Mouse (Mus musculus) frontal cortex, postnatal 10 days (tissue): ENCODE measurements at regions not wholly inside any gene's neighbourhood (a gene's known extent, or its start where the extent isn't known, plus 50 kb on each side); places are given as distances from the start of the nearest gene placed in this dataset.

ENCODE experiments used
- DNase-seq, 2 experiments: peaks; one replicate each; pipeline ENCODE4 v3.0.0; 2022; ENCODE audit warnings: low spot score in 2 of 2, mixed read lengths in 1 of 2

DNA sequence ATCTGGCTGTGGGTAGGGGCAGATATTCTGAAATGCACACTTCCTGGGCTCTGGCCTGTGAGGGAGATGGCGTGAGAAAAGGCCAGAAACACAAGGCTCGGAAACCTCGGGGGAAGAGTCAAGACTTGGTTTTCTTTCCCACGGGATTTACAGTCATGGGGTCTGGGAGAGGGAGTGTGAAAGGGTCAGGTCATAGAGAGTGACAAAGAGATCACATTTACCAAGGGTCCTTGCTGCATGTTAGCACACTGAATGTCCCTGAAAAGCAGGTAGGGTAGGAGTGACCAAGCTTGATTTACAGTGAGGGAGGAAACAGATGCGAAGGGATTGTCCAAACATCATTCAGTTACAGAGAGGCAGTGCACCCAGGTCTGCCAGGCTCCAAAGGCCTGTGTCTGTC is 156.0 kb downstream of the Efnb1 start:
- DNase-seq, result no peak

DNA sequence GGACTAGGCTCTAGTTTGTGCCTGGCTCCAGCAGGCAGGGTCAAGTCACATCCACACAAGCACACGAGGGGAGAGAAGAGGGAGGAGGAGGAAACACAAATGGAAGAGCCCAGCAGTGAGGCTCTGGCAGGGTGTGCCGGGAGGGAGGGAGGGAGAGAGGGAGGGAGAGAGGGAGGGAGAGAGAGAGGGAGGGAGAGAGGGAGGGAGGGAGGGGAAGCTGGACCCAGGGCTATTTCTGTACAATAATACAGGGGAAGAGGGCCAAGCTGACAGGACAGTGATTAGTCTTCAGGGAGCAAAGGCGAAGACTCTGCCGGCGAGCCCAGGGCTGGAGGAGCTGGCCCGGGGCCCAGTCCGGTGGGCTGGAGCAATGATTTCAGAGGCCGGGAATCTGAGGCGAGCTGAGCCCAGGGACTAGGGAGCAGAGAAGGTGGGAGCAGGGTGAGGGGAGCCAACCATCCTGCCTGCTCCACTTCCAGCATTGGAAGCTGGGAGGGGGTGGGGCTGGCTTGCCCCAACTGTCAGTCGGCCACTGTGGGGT is 155.6 kb downstream of the Efnb1 start:
- DNase-seq, result no peak

DNA sequence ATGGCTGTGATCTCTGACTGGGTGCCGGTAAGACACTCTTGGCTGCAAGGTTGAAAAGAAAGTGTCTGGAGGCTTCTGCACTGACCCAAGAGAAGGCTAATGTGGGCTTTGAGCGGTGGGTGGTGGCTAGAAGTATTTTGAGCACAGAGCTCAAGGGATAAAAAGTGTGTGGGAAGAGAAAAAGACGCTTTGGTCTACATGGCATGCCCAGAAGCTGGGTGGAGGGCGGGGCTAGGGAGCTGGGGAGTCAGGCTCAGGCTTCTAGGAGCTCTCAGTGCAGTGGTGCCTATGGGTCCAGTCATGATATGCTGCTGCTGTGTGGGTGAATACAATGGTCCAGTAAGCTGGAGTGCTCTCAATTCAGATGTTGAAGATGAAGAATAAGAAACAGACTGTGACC is 152.1 kb downstream of the Efnb1 start:
- no peak for DNase-seq

DNA sequence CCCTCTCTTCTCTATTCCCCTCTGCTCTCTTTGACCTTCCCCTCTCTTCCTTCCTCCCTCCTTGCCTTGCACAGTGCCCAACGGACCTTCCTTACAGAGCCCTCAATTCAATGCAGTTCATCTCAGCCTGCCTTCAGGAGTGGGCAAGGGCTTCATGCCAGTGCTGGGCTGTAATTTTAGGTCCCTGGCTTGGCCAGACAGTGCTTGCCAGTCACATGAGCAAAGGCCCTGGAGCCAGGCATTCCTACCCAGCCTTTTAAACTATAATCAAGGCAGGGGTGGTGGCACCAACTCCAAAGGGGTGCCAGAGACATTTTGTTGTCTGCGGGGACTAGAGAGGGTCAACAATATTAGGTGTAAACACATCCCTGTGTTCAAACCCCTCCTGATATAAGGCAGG is 150.9 kb downstream of the Efnb1 start:
- no peak for DNase-seq

DNA sequence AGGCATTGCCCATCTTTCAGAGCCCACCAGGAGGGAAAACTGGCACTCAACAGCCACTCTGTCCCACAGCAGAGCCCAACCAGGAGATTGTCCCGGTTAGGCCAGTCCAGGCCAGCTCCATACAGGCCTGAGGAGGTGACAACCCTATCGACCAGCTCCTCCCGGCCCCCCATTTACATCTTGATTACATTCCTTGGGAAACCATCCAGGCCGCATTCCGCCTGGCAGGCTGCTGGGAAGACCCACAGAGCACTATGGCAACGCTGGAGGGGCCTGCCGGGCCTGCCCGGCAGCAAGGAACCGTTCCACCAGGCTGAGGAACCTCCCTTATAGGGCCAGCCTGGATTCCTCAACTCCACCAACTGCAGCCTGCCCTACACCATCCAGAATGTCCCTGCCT is 149.7 kb downstream of the Efnb1 start:
- no peak for DNase-seq

DNA sequence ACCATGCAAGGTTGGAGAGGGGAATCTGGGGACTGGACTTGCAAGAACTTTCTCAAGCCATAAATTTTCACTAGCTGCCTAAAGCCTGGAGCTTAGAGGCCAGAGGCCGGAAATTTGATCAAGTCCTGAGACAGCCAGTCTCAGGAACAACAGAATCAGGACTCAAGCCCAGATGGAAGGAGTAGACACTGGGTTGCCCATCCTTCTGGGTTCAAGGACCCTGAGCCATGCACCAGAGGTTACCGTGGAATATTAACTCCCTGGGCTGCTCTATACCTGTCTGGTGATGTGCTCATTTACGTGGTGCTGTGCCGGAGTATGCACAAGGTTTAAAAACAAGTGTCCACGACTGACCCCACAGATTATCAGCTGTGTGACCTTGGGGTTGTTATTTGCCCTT is 145.1 kb downstream of the Efnb1 start:
- no peak for DNase-seq

DNA sequence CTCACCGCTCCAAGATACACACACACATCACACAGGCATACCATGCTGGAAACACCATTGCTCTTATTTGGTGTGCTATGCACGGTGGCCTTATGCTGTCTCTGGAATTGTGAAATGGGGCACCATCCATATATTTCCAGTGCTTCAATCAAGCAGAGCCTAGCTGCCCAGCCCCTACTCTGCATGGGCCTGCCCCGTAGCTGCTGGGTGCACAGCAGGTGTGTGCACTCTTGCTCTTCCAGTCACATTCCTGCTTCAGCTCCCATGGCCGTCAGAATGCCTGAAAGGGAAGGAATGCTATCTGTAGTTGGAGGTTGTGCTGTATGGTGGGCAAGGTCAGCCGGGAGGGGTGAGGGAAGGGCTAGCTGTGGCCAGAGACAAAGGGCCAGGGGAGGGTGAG is 144.6 kb downstream of the Efnb1 start:
- DNase-seq, result no peak

DNA sequence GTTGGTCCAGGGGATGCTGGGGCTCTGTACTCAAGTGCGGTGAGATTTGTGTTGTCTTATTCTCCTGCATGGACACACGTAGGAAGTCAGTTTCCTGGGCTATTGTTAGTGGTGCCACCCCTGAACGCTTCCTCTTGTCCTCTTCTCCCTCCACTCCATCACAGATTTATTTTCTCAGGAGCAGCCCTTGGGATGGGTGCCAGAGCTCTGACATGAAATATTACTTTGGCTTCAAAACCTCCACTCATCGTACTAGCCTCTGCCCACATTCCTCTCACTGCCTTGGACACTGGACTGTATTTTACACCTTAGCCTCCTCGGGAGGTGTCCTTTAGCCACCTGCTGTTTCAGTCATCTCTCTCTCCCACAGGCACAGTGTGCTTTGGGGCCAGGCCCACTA is 139.6 kb downstream of the Efnb1 start:
- DNase-seq, result no peak

DNA sequence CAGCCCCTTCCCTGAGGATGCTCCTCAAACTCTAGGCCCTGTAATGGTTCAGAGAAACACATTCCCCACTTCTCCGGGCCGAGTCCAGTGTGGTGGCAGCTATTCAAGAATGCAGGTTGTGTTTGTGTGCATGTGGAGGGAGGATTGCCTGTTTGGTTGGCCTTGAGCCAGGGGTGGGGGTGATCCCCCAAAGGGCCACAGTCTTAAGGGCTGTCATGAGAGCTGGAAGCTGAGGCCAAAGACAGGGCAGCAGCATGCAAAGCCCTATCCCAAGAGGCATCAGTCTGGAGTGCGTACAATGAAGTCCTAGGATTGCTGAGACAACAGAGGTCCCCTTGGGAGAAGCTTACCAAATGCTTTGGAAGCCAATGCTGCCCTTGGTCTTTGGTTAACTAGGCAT is 136.0 kb downstream of the Efnb1 start:
- no peak for DNase-seq

DNA sequence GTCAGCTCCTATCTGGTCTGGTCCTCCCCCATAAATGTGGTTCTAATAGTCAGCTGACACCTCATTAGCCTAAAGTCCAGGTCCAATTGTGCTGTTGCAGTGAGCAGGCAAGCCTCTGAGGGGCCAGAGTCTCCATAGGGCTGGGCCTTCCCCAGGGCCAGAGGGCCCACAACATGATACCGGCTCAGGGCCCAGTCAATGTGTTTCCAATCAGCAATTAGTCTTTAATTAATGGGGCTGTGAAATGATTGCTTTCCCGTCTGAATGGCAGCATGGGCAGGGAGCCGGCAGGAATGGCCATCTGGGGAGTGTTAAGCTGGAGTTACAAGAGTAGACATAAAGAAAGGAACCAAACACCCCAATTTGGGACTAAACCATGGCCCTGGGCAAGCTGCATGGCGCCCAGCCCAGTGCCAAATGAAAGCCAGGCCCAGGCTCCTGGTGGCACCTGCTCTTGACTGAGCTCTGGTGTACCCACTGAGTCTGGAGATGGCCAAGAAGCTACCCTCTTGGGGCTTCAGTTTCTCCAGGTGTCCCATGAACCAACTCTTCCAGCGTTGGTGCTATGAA is 113.2 kb downstream of the Efnb1 start:
- no peak for DNase-seq

DNA sequence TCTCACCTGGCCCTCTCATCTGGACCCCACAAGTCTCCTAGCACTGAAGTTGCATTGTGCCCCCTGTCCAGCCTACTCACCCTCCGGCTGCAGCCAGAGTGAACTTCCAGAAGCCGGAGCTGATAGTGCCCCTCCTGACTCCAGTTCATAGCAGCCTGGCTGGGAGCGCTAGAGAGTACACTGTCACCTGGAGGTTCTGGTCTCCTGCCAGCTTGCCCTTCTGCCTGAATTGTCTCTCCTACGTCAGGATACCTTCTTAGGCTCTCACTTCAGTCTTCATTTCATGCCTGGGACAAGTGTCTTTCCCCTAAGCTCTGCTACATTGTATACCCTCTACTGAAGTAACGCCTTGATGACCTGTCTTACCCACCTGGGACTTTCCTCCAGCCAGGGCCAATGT is 112.3 kb downstream of the Efnb1 start:
- DNase-seq, result no peak

DNA sequence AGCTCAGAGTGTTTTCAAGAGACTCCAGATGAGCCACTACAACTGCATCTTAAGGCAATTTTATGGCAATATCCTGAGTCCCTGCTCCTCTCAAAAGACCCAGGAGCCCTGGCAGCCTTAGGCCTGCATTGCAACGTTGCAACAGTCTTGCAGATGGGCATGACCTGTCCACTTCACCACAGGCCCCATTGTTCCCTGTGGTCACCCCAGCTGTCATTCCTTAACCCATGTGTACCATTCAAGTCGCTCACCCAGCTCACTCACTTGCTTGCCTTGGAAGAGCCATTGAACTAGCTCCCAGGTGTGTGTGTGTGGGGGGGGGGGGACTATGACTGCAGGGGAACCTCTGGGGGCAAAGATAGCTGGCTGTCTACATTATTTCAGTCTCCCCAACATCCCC is 110.8 kb downstream of the Efnb1 start:
- no peak for DNase-seq

DNA sequence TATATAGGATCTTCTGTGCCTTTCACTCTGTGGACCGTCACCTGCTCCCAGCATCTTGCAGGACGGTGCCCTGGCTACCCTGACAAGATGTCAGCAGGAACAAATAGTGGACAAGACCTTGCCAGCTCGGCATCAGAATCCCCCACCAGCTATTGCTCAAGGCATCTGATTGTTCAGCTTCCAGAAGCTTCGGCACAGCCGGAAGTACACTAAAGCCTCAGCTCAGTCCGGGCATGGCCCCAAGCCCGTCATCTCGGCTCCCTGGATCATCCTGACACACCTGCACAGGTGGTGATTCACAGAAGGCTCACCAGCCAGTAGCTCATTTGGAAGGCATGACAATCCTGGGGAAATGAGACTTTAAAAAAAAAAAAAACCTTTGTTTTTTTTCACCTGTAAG is 110.1 kb downstream of the Efnb1 start:
- no peak for DNase-seq

DNA sequence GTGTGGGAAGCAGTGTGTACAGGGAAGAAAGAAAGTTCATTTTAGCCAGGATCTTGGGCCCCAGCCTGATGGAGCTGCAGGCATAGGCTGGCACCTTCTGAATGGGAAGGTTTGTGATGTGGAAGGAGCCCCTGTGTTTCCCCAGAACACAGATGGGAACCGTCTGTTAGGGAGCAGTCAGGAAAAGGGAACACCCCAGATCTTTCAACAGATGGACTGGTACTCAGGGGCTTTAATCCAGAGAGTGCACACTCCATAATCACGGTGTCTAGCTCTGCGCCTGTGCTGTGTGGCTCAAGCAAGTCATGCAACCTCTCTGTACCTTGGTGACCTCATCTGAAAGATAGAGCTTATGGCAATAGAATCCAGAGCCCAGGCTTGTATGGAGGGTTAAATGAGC is 109.6 kb downstream of the Efnb1 start:
- DNase-seq, result no peak

DNA sequence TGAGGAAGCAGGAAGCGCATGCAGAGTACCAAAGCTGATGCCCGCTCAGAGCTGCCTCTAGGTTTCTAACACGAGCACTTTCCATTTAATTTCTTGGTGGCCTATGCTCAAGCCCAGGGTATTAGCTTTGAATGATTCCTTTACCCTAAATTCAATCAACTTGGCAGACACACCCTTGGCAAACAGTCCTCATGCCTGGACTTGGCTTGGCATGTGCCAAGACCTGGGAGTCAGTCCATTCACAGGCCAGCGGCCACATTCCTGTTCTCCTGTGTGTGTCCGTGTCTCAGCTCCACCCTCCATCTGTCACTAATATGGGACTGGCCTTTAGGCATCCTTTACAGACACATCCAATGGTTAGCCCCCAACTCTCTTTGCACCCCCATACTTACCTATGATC is 107.3 kb downstream of the Efnb1 start:
- DNase-seq, result no peak

DNA sequence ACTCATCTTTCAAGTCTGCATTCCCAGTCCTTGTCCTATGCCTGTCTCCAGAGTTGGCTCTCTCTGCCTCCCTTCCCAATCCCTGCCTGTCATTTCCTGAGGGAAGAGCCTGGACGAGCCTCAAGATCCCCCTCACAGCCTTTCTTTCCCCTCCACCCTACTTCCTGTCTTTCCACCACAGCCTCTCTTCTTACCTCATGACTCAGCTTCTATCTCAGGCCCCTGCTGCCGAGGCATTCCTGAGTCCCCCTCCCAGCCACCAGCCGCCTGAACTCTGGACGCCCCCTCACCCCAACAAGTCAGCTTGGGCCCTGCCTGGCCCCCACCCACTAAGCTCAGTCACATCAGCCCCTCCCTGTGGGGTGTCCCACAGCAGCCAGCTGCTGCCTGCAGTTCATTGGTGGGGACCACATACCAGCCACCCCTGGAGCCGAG is 105.8 kb downstream of the Efnb1 start:
- no peak for DNase-seq

DNA sequence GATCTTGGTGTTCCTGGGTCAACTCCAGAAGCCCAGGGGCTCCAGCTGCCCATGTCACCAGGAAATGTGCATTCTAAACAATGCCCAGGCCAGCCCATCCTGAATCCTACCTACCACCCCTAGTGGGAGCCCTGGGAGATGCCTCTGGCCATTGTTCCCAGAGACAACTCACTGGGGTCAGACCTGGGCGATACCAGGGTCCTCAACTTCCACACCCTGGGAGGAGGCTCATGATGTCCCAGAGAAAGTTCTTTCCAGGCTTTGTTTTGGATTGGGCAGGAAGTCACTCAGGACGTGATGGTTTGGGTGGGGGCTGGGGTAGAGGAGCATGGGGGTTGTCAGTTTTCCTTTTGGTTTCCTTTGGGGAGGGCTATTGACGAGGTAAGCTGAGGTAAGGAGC is 97.1 kb downstream of the Efnb1 start:
- no peak for DNase-seq

DNA sequence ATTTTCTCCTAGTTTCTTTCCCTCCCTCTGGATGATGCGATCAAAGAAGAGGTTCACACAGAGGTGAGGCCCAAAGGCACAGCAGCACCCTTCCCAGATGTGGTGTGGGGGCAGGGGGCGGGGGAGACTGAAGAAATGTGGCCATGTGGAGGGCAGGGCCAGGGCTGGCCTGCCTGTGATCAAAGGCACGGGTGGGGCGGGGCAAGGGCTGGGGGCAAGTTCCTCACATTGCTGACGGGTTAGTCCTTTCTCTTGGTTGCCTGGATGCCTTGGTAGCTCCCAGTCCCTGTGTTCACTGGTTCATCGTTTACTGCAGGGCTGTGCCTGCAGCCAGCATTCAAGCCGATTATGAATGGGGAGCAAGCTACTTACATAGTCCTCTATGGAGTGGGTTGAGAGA is 96.4 kb downstream of the Efnb1 start:
- no peak for DNase-seq

DNA sequence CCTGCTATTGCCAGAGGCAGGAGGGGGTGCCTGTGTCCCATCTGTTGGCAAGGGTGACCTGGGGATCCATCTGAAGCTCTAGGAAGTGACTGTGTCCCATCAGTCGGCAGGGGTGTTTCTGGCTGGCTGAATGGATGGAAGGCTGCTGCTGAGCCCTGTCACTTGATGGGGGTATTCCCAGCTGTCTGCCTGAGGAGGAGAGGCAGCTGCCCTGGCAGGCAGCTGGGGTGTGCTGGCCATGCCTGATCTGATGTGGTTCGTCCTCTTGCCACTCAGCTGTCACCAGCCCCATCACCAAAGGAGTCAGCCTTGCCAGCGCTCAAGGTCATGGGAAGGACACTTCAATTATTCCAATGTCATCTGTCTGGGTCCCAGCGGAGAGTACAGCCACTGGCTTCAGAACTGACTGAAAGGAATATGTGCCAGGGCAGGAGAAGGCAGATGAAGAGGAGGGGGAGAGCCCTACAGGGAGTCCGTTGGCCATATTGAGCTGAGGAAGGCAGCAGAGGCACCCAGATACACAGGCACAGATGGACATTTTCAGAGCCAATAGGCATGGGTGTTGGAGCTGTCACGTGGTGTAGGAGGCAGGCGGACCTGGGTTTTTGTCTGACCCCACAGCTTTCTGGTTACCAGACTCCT is 89.3 kb downstream of the Efnb1 start:
- no peak for DNase-seq

DNA sequence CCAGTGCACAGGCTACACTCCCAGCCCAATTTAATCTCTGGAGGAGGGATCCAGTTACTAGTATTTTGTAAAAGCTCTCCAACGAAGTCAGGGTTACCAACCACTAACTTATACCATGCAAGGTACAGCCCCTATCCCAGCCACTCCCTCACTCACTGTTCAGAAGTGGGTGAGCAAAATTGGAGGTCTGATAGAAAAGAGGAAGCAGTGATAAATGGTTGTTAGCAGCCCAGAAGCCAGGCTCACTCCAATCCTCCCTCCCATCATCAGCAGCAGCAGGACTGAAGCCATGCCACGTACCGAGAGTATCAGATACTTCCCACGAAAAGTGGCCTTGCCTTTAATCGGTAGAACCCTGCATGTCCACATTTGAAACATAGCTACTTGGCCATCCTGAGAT is 86.1 kb downstream of the Efnb1 start:
- no peak for DNase-seq

DNA sequence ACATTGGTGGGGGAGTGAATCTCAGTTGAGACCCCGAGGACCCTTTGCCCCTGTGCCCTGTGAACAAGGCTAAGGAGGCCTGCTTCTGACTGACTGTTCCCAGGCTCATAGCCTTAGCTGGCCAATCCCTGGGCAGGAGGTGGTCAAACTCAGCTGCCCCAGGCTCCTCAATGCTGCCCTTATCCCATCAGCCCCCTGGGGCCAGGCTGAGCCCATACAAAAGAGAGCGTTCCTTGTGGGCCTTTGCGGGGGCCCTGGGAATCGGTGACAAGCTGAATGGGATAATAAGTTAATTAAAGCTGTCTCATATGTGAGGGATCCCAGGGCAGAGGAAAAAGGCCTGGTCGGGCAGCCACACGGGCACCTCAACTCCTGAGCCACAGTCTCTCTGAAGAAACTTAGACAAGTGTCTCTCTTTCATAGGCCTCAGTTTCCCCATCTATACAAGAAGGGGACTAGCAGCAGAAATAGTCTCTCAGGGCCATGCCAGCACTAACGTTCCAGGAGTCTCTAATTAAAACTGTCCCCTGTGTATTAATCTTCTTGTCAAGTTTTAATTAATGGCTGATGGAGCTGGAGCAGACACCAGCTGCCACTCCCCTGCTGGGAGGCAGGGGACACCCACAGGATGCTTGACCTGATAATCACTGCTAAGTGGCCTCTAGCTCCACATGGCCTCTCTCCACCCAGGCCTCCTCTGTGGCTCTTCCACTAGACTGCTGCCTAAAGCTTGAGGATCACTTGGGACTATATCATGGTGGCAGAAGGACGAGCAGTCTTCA is 84.9 kb downstream of the Efnb1 start:
- no peak for DNase-seq

DNA sequence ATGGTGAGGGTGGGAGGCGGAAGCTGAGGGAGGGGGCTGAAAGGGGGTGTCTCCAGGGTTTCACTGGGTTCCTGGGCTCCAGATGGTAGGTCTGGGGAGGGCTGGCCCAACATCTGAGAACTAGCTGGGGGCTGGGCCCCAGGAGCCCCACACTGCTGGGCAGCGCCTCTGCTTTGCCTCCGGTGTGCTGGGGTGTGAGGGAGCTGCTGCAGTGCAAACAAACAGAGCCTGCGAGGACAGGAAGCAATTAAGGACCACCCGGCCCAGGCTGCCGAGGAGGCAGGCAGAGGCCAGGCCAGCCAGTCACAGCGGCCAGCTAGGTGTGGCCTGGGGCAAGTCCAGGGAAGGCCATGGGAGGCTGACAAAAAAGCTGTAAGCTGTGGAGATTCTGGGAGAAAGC is 82.3 kb downstream of the Efnb1 start:
- DNase-seq, result no peak
